ENCODE assay signal across 24 mouse cellular contexts in genomic region chr2:26477911-26478310, GRCm38 (mm10). TPM values are rescaled to one million over a fixed set of nuclear protein-coding genes. Genes with fewer than 3 reads are reported as not detected.
A peak's percentile ranks its signal among the peaks of the same experiment; 100 is the strongest.
DNase-seq lines count a peak whose midpoint lies in the region; ATAC-seq and TF ChIP-seq lines count a peak whose summit lies in the region.
"Had no signal": no experiment of that assay in that cellular context is flagged by ENCODE, and none has a peak within 500 bp of the region (broad histone marks: within the 10 kb centered on the region; RNA-seq: fewer than 3 reads in every experiment).

No protein-coding gene starts in this region.

- intact Hi-C loops in gastrocnemius, adult 2 months (cut with DNase I) = no loop called here

- H3K4me2 ChIP-seq in heart, embryonic 16.5 days (ENCODE audit: low read depth, low read length) = no peak overlapping the region
- H3K4me2 ChIP-seq in midbrain, embryonic 16.5 days (ENCODE audit: low read length) = no peak overlapping the region
- H3K4me2 ChIP-seq: heart, embryonic 11.5 days; intestine, embryonic 15.5 days; stomach, embryonic 15.5 days had no signal

- TF ChIP-seq CTCF in gastrocnemius, adult 2 months (IDR thresholded peaks at IDR 0.05) = no peak

- WGBS in heart, embryonic 16.5 days = 92% methylated on average over 7 of the region's 7 CpGs
- WGBS in midbrain, embryonic 10.5 days = 99% methylated on average over 7 of the region's 7 CpGs
- 93% methylated on average over 7 of the region's 7 CpGs for WGBS in midbrain, embryonic 16.5 days

- H3K9me3 ChIP-seq in heart, embryonic 16.5 days (replicated peaks; ENCODE audit: control insufficient read depth, low read length) = no peaks in the 10 kb centered on the region
- no peaks in the 10 kb centered on the region for H3K9me3 ChIP-seq in midbrain, embryonic 10.5 days (replicated peaks)
- H3K9me3 ChIP-seq in midbrain, embryonic 16.5 days (replicated peaks; ENCODE audit: control insufficient read depth, low read length, poor library complexity, severe bottlenecking) = no peaks in the 10 kb centered on the region
- H3K9me3 ChIP-seq: embryonic facial prominence, embryonic 10.5 days; intestine, embryonic 15.5 days; limb, embryonic 10.5 days; megakaryocyte, embryonic 14.5 days; stomach, embryonic 15.5 days had no signal

- no peak overlapping the region for H3K9ac ChIP-seq in heart, embryonic 16.5 days (ENCODE audit: low read length)
- no peak overlapping the region for H3K9ac ChIP-seq in midbrain, embryonic 16.5 days (ENCODE audit: low read depth, low read length)
- H3K9ac ChIP-seq: intestine, embryonic 15.5 days; liver, postnatal 0 days; stomach, embryonic 15.5 days had no signal

- H3K4me3 ChIP-seq in gastrocnemius, adult 2 months = no peak overlapping the region
- H3K4me3 ChIP-seq in heart, embryonic 16.5 days (ENCODE audit: low read length) = no peak overlapping the region
- H3K4me3 ChIP-seq in midbrain, embryonic 10.5 days = no peak overlapping the region
- H3K4me3 ChIP-seq in midbrain, embryonic 16.5 days (ENCODE audit: low read depth, low read length) = no peak overlapping the region
- H3K4me3 ChIP-seq in brown adipose tissue, adult 24 weeks (ENCODE audit: insufficient read depth, low read depth, low read length) = no peak overlapping the region
- H3K4me3 ChIP-seq: embryonic facial prominence, embryonic 10.5 days; intestine, embryonic 15.5 days; limb, embryonic 10.5 days; megakaryocyte, embryonic 14.5 days; myocyte; stomach, embryonic 15.5 days had no signal

- H3K36me3 ChIP-seq in heart, embryonic 16.5 days (ENCODE audit: control insufficient read depth, insufficient read depth) = peaks cover 29% of the 10 kb centered on the region
- peaks cover 100% of the 10 kb centered on the region for H3K36me3 ChIP-seq in midbrain, embryonic 10.5 days
- no peaks in the 10 kb centered on the region for H3K36me3 ChIP-seq in midbrain, embryonic 16.5 days (ENCODE audit: control insufficient read depth, insufficient read depth, low read length)

- H3K27ac ChIP-seq in gastrocnemius, adult 2 months = peak overlapping the region; percentile 88; the same call in 1 of the 2 replicates
- peak overlapping the region; percentile 25; the same call in 1 of the 2 replicates for H3K27ac ChIP-seq in heart, embryonic 16.5 days (ENCODE audit: low read length)
- H3K27ac ChIP-seq in midbrain, embryonic 10.5 days (replicated peaks) = peak overlapping the region; percentile 77; the same call in 1 of the 2 replicates
- no peak overlapping the region for H3K27ac ChIP-seq in midbrain, embryonic 16.5 days (ENCODE audit: low read length)
- H3K27ac ChIP-seq in brown adipose tissue, adult 24 weeks (replicated peaks; ENCODE audit: low read depth, low read length) = peak overlapping the region; percentile 83
- H3K27ac ChIP-seq: embryonic facial prominence, embryonic 10.5 days; intestine, embryonic 15.5 days; limb, embryonic 10.5 days; stomach, embryonic 15.5 days had no signal

- peaks cover 11% of the 10 kb centered on the region; the same call in 1 of the 2 replicates for H3K4me1 ChIP-seq in heart, embryonic 16.5 days (ENCODE audit: control insufficient read depth, insufficient read depth, low read length)
- peaks cover 66% of the 10 kb centered on the region for H3K4me1 ChIP-seq in midbrain, embryonic 10.5 days
- H3K4me1 ChIP-seq in midbrain, embryonic 16.5 days (ENCODE audit: control insufficient read depth, insufficient read depth, low read length) = peaks cover 16% of the 10 kb centered on the region
- peaks cover 14% of the 10 kb centered on the region for H3K4me1 ChIP-seq in brown adipose tissue, adult 24 weeks (ENCODE audit: control insufficient read depth, insufficient read depth, insufficient read length, low read length)

- no peaks in the 10 kb centered on the region for H3K27me3 ChIP-seq in heart, embryonic 16.5 days (ENCODE audit: control insufficient read depth, insufficient read depth, low read length)
- no peaks in the 10 kb centered on the region for H3K27me3 ChIP-seq in midbrain, embryonic 10.5 days (ENCODE audit: low read depth, poor library complexity, severe bottlenecking)
- no peaks in the 10 kb centered on the region for H3K27me3 ChIP-seq in midbrain, embryonic 16.5 days (ENCODE audit: control insufficient read depth, insufficient read depth, low read depth, low read length)
- H3K27me3 ChIP-seq: intestine, embryonic 15.5 days; stomach, embryonic 15.5 days had no signal

- no peak for ATAC-seq in heart, embryonic 16.5 days (replicated peaks; ENCODE audit: extremely low read depth, insufficient read depth, low FRiP score)
- ATAC-seq in midbrain, embryonic 16.5 days = no peak
- ATAC-seq: intestine, embryonic 15.5 days; liver, postnatal 0 days had no signal

- DNase-seq in gastrocnemius, adult 2 months = no peak
- DNase-seq in gastrocnemius, postnatal 10 days = no peak
- no peak for DNase-seq in heart, adult 9 months (ENCODE audit: low spot score in 2 of 2)
- no peak for DNase-seq in midbrain, embryonic 10.5 days (ENCODE audit: low spot score)
- DNase-seq in cerebellum, postnatal 36 days = no peak
- DNase-seq: B cell, adult 2 months; cerebellum, adult 2 months; kidney, adult 9 months; kidney, postnatal 4 days; layer of hippocampus, adult 9-11 months; liver, postnatal 0 days; retina, postnatal 1 day; thymus, adult 18-20 months; thymus, postnatal 4 days had no signal

RNA-seq across cellular contexts. Expression of gene Sec16a, which starts 32.9 kb away (rescaled TPM):
- 10 to 100 TPM; 27.2 to 30.4 TPM for total RNA-seq in gastrocnemius, adult 2 months (2021)
- 10 to 100 TPM; 26.3 to 36.5 TPM for total RNA-seq in gastrocnemius, postnatal 10 days (2021)
- polyA plus RNA-seq in heart, embryonic 16.5 days (2015; fragmentation: Nextera tagmentation; extraction: Ambion mirVana) = 14.5 and 14.8 TPM in 2 replicates
- polyA plus RNA-seq in midbrain, embryonic 10.5 days (2016; fragmentation: Nextera tagmentation; extraction: Ambion mirVana) = 21.4 and 28.7 TPM in 2 replicates
- 18.7 and 20.4 TPM in 2 replicates for polyA plus RNA-seq in midbrain, embryonic 16.5 days (2015; fragmentation: Nextera tagmentation; extraction: Ambion mirVana)
- polyA plus RNA-seq in brown adipose tissue, adult 24 weeks (2012; ENCODE audit: insufficient read depth, insufficient read length, missing spikeins) = 21.0 and 21.6 TPM in 2 replicates

RNA-seq across cellular contexts. Expression of gene Notch1, which starts 38.6 kb away (rescaled TPM):
- 10 to 100 TPM in 1 of 2 experiments, 1 to 10 TPM in 1; 6.9 to 11.9 TPM for total RNA-seq in gastrocnemius, adult 2 months (2021)
- total RNA-seq in gastrocnemius, postnatal 10 days (2021) = 10 to 100 TPM; 22.5 to 33.5 TPM
- 17.9 and 21.8 TPM in 2 replicates for polyA plus RNA-seq in heart, embryonic 16.5 days (2015; fragmentation: Nextera tagmentation; extraction: Ambion mirVana)
- 30.1 and 38.3 TPM in 2 replicates for polyA plus RNA-seq in midbrain, embryonic 10.5 days (2016; fragmentation: Nextera tagmentation; extraction: Ambion mirVana)
- 10.7 and 11.4 TPM in 2 replicates for polyA plus RNA-seq in midbrain, embryonic 16.5 days (2015; fragmentation: Nextera tagmentation; extraction: Ambion mirVana)
- 5.6 and 8.9 TPM in 2 replicates for polyA plus RNA-seq in brown adipose tissue, adult 24 weeks (2012; ENCODE audit: insufficient read depth, insufficient read length, missing spikeins)
